Mouse (Mus musculus) c-Kit-negative CD71-positive TER-119-positive erythroid progenitor cells, embryonic 14.5 days (primary cell): Measurements from ENCODE around the gene Abhd4.
A peak's percentile ranks its signal among the peaks of the same experiment; 100 is the strongest.

Experiments used
- DNase-seq: peaks from one replicate; pipeline ENCODE4 v3.0.0-alpha.2; 2013; ENCODE audit warnings: low read depth, low spot score

The Abhd4 gene

GRCm38 (mm10) chr14:54239002-54239736 lies 14.8 kb upstream of the Abhd4 start:
- DNase-seq: peak; percentile 56

- no peak for DNase-seq
These were observed 13.4 kb upstream of the Abhd4 start for GRCm38 (mm10) chr14:54240542-54240941.

- no peak for DNase-seq
These were observed 9.8 kb upstream of the Abhd4 start for GRCm38 (mm10) chr14:54244183-54244582.

- no peak for DNase-seq
These were observed 7.8 kb upstream of the Abhd4 start for GRCm38 (mm10) chr14:54246232-54246631.

GRCm38 (mm10) chr14:54249326-54249725 lies 4.7 kb upstream of the Abhd4 start:
- DNase-seq: no peak

- DNase-seq: no peak
These were observed 3.9 kb upstream of the Abhd4 start for GRCm38 (mm10) chr14:54250122-54250521.

- DNase-seq: no peak
These were observed 748 bp downstream of the Abhd4 start for GRCm38 (mm10) chr14:54254670-54255202.

DNA sequence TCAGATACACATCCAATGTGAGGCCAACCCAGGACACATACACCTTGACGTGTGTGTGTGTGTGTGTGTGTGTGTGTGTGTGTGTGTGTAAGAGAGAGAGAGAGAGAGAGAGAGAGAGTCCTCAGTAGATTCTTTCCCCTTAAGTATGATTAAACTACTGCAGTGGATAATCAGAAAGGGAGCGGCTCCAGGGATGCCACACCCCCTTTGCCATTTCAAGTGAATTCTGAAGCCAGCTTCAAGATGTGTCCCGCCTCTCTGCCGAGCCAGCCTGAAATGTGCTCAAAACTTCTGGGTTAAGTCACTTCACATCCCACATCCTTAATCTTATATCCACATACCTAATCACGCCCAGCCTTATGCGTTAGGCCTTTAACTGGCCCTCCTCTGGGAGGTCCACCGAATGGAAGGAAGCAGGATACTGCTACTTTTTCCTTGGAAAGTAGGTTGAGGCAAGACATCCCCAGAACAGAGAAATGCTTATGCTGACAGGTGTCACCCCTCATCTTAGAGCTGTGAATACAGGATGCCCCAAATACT lies 4.2 kb downstream of the Abhd4 start:
- no peak for DNase-seq

GRCm38 (mm10) chr14:54259003-54259721 lies 5.2 kb downstream of the Abhd4 start:
- peak; percentile 77 for DNase-seq

GRCm38 (mm10) chr14:54259722-54260085 lies 5.7 kb downstream of the Abhd4 start:
- no peak for DNase-seq

DNA sequence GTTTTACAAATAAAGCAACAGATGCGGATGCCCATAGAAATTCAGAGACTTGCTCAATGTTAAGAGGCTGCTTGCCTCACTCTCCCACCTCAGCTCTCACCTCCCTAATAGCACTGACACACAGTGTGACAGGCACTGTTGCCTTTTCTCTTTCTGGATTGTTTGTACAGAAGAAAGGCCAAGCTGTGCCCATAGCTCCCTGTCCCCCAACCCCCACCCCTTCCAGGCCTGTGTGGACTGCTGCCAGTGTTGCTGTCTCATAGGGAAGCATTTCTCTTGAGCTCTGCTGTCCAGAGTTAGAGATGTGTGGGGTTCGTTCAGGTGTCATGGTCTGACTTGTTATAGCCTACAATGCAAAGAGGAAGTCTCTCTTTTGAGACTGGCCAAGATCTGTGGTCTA lies 6.2 kb downstream of the Abhd4 start:
- DNase-seq: no peak

GRCm38 (mm10) chr14:54261386-54261785 lies 7.4 kb downstream of the Abhd4 start:
- no peak for DNase-seq

DNA sequence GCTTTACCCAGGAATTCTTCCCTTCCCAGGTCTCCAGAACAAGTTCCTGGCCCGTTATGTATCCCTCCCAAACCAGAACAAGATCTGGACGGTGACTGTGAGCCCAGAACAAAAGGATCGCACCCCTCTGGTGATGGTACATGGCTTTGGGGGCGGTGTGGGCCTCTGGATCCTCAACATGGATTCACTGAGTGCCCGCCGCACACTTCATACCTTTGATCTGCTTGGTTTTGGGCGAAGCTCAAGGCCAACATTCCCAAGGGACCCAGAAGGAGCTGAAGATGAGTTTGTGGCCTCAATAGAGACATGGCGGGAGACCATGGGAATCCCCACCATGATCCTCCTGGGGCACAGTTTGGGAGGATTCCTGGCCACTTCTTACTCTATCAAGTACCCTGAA lies 8.6 kb downstream of the Abhd4 start:
- DNase-seq: no peak

DNA sequence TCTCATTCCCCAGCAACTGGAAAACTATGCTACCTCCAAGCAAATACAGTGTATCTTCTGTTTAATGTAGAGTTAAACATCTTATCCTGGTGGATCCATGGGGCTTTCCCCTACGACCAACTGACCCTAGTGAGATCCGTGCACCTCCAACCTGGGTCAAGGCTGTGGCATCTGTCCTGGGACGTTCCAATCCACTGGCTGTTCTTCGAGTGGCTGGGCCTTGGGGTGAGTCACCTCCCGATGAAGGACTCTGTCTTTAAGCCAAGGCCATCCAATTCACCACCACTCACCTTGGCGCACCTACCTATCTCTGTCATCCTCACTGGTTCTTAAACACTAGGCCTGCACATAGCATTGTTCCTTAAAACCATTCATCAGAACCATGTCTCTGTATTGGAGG lies 9.1 kb downstream of the Abhd4 start:
- DNase-seq: no peak

DNA sequence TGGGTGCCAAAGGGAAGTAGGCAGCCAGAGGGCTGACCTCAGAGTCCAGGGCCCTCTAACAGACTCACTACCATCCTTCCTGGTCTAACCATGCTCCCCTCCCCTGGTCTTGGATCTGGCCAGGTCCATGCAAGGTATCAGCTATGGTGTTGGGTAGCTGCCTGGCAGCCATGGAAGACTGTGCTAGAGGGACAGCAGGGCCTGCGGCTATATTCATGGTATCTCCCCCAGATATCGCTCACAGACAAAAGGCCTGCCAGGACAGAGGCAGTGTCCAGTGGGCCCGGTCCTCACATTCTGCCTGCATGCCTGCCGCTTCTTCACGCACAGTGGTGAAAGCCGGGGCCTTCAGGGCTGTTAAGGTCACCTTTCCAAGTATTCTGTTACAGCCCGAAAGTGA lies 10.2 kb downstream of the Abhd4 start:
- no peak for DNase-seq

GRCm38 (mm10) chr14:54265093-54265492 lies 11.1 kb downstream of the Abhd4 start:
- no peak for DNase-seq

- no peak for DNase-seq
These were observed 12.0 kb downstream of the Abhd4 start for GRCm38 (mm10) chr14:54265951-54266350.

GRCm38 (mm10) chr14:54267966-54268365 lies 14.0 kb downstream of the Abhd4 start:
- DNase-seq: no peak

DNA sequence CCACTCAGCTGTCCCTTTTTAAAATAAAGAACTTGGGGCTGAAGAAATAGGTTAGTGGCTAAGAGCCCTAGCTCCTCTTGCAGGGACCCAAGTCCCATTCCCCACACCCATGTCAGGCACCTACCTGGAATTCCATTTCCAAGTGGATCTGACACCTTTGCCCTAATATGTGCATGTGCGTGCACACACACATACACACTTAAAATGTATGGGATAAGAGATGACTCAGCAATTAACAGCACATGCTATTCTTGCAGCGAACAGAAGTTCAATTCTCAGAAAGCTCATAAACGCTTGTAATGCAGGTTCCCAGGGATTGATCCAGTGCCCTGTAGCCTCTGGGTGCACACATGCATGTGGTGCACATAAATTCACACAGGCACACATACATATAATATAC lies 15.6 kb downstream of the Abhd4 start:
- no peak for DNase-seq

- no peak for DNase-seq
These were observed 16.4 kb downstream of the Abhd4 start for GRCm38 (mm10) chr14:54270413-54270812.

DNA sequence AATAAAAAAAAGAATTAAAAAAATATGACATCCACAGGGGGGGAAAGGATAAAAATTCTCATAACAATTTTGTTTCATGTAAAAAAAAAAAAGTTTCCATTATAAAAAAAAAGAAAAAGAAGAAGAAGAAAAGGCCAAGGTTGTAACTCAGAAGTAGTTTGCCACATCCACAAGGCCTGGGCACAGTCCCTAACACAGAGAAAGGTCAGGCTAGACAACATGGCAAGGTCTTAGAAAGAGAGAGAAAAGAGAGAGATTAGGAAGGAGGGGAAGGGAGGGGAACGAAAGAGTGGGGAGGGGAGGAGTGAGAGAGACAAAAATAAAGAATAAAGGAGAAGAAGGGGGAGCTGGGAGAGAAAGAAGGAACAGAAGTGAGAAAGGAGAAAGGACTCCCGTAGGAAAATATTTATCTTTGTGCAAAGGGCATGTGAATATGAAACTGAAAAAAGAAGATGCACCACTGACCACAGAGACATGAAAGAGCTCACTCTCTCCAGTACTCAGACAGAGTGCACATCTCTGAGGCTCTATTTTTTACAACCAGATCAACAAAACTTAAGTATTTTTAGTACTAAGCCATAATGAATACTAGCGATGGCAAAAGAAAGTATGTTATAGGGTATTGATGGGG lies 18.1 kb downstream of the Abhd4 start:
- DNase-seq: no peak

GRCm38 (mm10) chr14:54272696-54273095 lies 18.7 kb downstream of the Abhd4 start:
- no peak for DNase-seq
